Mouse (Mus musculus) lung, embryonic 16.5 days (tissue): ENCODE results near the gene Figla. TPM values are rescaled to one million over a fixed set of nuclear protein-coding genes. Genes with fewer than 3 reads are reported as not detected.
"Not testable (repeated sequence)": the region's sequence is repeated elsewhere in the genome, so short reads cannot be mapped to it uniquely, and the experiment has no call there.

Experiments
- ATAC-seq: fragments of 200-750 bp; cut with Nextera tagmentation; 2 replicates; pipeline ENCODE4 v1.8.0; 2017; ENCODE audit warnings: low read depth, mild to moderate bottlenecking, moderate library complexity
- H3K27ac ChIP-seq: fragments of 300-500 bp; sonication (generic); 2 replicates; pipeline ENCODE4 v1.5.1; 2014; ENCODE audit warnings: mild to moderate bottlenecking, control low read depth, low read length
- H3K27me3 ChIP-seq: fragments of 300-500 bp; sonication (generic); 2 replicates; pipeline ENCODE4 v1.6.1; 2014; ENCODE audit warnings: low read depth, low read length, mixed read lengths; ENCODE audit not compliant: control insufficient read depth, insufficient read depth
- H3K36me3 ChIP-seq: fragments of 300-500 bp; sonication (generic); 2 replicates; pipeline ENCODE4 v1.6.1; 2014; ENCODE audit warnings: low read length; ENCODE audit not compliant: control insufficient read depth, insufficient read depth
- H3K4me1 ChIP-seq: fragments of 300-500 bp; sonication (generic); replicated peaks from 2 replicates; pipeline ENCODE4 v1.6.1; 2014; ENCODE audit warnings: low read length, mixed read lengths; ENCODE audit not compliant: control insufficient read depth, insufficient read depth
- H3K4me2 ChIP-seq: fragments of 300-500 bp; sonication (generic); 2 replicates; pipeline ENCODE4 v1.6.1; 2014; ENCODE audit warnings: low read depth, low read length, control low read depth
- H3K4me3 ChIP-seq: fragments of 300-500 bp; sonication (generic); 2 replicates; pipeline ENCODE4 v1.5.1; 2014; ENCODE audit warnings: mild to moderate bottlenecking, low read length, control low read depth
- H3K9ac ChIP-seq: fragments of 300-500 bp; sonication (generic); 2 replicates; pipeline ENCODE4 v1.6.1; 2014; ENCODE audit warnings: low read length, control low read depth
- H3K9me3 ChIP-seq: fragments of 300-500 bp; sonication (generic); 2 replicates; pipeline ENCODE4 v1.6.1; 2016; ENCODE audit warnings: low read length; ENCODE audit not compliant: control insufficient read depth
- WGBS: fragments of 180-500 bp; shearing (Covaris S2); extraction: QIAGEN DNeasy Blood & Tissue Kit; methylation state at CpG from one replicate; pipeline ENCODE4 v1.1.7; 2014; 5-methylcytosine and 5-hydroxymethylcytosine counted together
- polyA plus RNA-seq: library from polyadenylated mRNA; unstranded; fragments of >200 nt; fragmentation: Nextera tagmentation; extraction: Ambion mirVana; gene quantifications from 2 replicates; pipeline ENCODE4 v1.2.1, GENCODE M21; 2015

Gene Figla
- polyA plus RNA-seq, 1 experiment from 2014 or later, result not detected

DNA sequence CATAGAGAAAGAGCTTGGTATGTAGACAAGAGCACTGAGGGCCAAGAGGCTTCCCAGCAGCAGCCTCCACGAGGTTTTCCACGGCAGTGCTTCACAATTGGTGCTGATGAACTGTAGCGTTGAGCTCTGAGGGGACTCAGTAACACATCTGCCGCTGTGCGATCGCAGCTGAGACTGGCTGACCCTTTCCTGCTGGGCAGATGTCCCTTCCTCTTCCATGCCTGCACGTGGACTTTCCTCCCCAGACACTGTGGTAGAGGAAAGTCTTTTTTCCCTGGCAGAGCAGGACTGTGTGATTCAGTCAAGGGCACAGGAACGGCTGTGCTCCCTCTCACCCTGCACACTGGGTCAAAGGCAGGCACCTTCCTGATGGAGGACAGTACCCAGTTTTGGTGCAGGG, 31.6 kb upstream of the Figla start:
- ATAC-seq, result no peak
- Histone ChIP-seq H3K9me3 (no peaks in the 10 kb centered on the region), H3K4me1 (no peaks in the 10 kb centered on the region), H3K27ac (no peak overlapping the region), H3K4me2 (no peak overlapping the region), H3K36me3 (no peaks in the 10 kb centered on the region), H3K4me3 (no peak overlapping the region), H3K27me3 (no peaks in the 10 kb centered on the region), H3K9ac (no peak overlapping the region)
- WGBS, result 79% methylated on average over 8 of the region's 8 CpGs

DNA sequence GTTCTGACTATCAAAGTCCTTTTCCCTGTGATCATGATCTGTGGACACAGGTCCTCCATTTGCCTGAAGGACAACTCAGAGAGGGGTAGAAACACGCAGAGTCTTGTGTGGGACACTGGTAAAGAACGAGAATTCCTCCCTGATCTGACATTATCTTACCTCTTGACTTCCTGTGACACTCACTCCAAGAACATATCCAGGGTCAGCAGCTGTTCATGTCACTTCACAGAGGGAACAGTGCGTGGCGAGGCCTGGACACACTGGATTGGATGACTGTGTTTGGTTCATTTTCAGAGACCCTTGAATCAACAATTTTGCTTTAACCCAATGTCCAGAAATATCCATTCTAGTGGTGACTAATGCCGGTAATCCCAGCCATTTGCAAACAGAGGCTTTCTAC, 26.4 kb upstream of the Figla start:
- not testable (repeated sequence) for H3K9ac ChIP-seq, ATAC-seq, H3K36me3 ChIP-seq, H3K27me3 ChIP-seq, H3K9me3 ChIP-seq, H3K4me3 ChIP-seq, H3K4me2 ChIP-seq, H3K4me1 ChIP-seq, H3K27ac ChIP-seq
- WGBS, result 70% methylated on average over 5 of the region's 5 CpGs

DNA sequence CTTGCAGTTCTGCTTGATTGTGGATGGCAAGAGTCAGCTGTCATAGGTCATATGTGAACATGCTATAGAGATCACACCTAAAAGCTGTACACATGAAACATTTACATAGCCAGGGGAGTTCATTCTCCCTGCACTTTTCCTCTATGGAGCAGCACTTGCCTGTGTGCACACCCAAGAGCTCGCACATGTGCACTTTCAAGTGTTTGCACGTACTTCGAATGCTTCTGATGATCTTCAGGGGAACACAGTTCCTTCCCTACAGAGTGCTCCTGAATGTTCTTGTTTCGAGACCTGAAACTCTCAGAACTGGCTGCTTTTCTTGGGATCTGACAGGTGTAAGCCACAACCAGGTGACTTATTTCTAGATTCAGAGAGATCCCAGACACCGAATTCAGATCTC, 25.2 kb upstream of the Figla start:
- H3K36me3 ChIP-seq, H3K4me3 ChIP-seq, H3K27ac ChIP-seq, H3K4me2 ChIP-seq, H3K9me3 ChIP-seq, H3K9ac ChIP-seq, H3K27me3 ChIP-seq, H3K4me1 ChIP-seq: not testable (repeated sequence)
- 52% methylated on average over 5 of the region's 5 CpGs for WGBS
- peak; percentile 57; the same call in 1 of the 2 replicates for ATAC-seq

DNA sequence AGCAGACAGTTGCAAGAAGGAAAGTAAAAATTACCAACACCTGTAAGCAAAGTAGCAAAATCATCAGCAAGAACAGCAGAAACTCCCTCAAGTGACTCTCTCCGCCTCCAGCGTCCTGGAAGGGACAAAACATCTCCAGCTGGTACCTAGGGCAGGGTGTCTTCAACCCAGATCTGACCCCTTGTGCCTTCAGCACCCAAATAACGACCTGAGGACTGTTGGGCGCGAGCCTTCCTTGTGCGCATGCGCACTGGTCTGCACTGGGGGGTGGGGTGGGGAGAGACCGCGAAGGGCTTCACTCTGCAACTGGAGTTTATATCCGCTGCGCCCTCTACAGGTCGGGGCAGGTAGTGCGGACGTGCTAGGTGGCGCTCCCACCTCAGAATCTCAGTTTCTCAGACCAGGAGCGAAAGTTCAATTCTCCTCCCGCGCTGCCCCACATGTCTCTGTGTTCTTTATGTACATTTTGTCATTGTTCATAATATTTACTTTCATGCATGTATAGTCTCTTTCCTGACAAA, 12.5 kb upstream of the Figla start:
- H3K27me3 ChIP-seq, result no peaks in the 10 kb centered on the region
- ATAC-seq, result no peak
- no peak overlapping the region for H3K4me2 ChIP-seq
- H3K4me3 ChIP-seq, result no peak overlapping the region
- 69% methylated on average over 18 of the region's 18 CpGs for WGBS
- no peak overlapping the region for H3K27ac ChIP-seq
- H3K4me1 ChIP-seq, result no peaks in the 10 kb centered on the region
- no peaks in the 10 kb centered on the region for H3K9me3 ChIP-seq
- no peaks in the 10 kb centered on the region for H3K36me3 ChIP-seq
- no peak overlapping the region for H3K9ac ChIP-seq

DNA sequence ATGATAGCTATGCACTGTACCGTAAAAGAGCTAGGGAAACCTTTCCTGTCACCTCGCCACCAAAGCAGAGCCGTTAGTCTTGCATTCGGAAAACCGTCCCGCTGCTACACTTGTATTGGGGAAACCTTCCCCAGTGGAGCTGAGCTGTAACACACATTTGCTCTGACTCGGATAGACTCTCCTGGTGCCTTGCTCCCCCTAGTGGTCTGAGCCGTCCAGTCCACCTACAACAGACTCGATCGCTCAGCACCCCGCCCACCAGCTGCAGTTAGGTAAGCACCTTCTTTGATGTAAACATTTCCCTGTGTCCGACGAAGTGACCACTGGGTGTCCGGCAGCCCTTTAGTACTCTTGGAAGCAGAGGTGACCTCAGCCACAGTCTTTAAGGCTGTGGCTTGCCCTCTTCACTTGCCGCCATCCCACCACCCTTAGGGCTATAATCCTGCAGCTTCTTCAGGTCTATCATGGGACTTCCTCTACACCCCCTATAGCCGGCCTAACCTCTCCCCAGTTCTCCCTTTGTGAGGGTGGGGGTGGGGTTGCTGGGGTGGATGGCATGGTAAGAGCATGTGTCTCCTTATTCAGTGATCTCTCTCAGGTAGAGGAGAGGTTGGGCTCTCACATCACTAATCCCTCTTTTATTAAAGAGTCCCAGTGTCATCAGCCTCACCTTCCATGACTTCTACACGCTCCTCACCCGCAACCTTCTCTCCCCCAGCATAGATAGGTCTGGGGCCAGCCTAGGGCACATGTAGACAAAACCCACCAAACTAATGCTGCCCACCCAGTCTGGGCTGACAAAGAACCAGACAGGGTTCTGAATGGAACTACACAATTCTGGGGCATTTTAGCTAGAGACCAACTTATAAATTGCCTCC, 11.5 kb upstream of the Figla start:
- Histone ChIP-seq H3K27me3 (no peaks in the 10 kb centered on the region), H3K9me3 (no peaks in the 10 kb centered on the region), H3K27ac (no peak overlapping the region), H3K4me1 (no peaks in the 10 kb centered on the region), H3K4me2 (peak overlapping the region; percentile 47), H3K9ac (no peak overlapping the region), H3K36me3 (no peaks in the 10 kb centered on the region), H3K4me3 (peak overlapping the region; percentile 15; the same call in 1 of the 2 replicates)
- WGBS, result 9% methylated on average over 18 of the region's 18 CpGs
- peak; percentile 93 for ATAC-seq

DNA sequence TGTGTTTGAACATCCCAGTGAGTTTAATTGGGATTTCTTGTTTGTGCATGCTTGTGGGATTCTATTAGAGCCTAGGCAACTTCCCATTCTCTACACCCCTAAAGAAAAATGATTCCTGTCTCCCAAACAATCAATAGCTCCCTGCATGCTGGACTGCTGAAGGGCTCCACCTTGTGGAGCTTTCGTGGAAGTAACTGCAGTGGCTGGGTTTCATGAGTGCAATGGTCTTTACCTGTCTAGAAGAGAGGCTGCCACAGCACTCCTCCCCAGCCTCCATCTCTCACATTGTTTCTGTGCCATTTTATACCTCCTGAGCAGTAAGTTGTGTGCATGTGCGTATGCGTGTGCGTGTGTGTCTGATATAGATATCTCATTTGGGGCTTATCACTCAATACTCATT, 6.0 kb upstream of the Figla start:
- H3K4me2 ChIP-seq, result no peak overlapping the region
- H3K4me1 ChIP-seq, result no peaks in the 10 kb centered on the region
- 34% methylated on average over 4 of the region's 4 CpGs for WGBS
- H3K27ac ChIP-seq, result no peak overlapping the region
- H3K4me3 ChIP-seq, result no peak overlapping the region
- no peak overlapping the region for H3K9ac ChIP-seq
- no peaks in the 10 kb centered on the region for H3K27me3 ChIP-seq
- no peaks in the 10 kb centered on the region for H3K36me3 ChIP-seq
- no peak for ATAC-seq
- no peaks in the 10 kb centered on the region for H3K9me3 ChIP-seq

DNA sequence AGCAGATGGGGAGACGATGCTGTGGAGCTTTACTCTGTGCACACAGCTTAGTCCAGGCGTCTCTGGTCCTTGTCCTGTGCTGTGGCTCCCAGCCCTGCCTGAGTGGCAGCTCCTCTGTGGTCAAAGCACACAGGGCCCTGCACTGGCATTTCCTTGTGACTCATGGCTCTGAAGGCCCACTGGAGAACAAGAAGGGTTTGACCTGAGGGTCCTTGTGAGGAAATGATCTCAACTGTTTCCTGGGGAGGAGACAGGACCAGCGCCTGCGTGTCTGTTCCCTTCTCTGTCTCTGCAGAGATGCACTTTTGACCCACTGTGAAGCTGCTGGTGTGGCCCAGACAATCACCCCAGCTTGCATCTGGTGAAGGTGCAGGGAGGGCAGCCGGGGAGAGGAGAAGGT, 1.2 kb upstream of the Figla start:
- H3K27ac ChIP-seq, H3K9me3 ChIP-seq, H3K27me3 ChIP-seq, H3K4me2 ChIP-seq, H3K36me3 ChIP-seq, H3K4me1 ChIP-seq, H3K4me3 ChIP-seq, H3K9ac ChIP-seq: not testable (repeated sequence)
- peak; percentile 33; the same call in 1 of the 2 replicates for ATAC-seq
- 58% methylated on average over 5 of the region's 5 CpGs for WGBS

DNA sequence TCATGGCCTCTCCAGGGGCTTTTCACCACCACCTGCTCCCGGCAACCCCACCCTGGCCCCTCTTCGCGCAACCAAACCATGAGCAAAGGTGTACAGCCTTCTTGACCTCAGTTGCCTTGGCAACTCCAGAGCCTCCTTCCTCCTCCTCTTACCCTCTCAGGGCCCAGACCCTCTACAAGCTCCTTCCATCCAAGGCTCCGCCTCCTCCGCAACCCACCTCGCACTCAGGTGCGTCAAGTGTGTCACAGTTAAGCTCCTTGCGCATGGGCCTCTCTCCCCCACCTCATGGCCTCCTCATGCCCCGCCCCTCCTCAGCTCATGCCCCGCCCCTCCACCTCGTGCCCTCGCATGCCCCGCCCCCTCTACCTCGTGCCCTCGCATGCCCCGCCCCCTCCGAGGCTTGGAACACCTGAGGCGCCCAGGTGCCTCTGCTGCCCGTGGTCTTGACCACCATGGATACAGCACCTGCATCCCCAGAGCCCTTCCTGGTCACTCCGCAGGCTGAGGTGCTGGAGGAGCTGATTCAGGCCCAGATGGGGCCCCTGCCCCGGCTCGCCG, 901 bp downstream of the Figla start:
- Histone ChIP-seq H3K27ac (no peak overlapping the region), H3K4me3 (no peak overlapping the region), H3K4me2 (no peak overlapping the region), H3K9me3 (no peaks in the 10 kb centered on the region), H3K27me3 (no peaks in the 10 kb centered on the region), H3K9ac (no peak overlapping the region), H3K36me3 (no peaks in the 10 kb centered on the region), H3K4me1 (peaks cover 7% of the 10 kb centered on the region; the same call in 1 of the 2 replicates)
- no peak for ATAC-seq
- WGBS, result 70% methylated on average over 23 of the region's 23 CpGs

DNA sequence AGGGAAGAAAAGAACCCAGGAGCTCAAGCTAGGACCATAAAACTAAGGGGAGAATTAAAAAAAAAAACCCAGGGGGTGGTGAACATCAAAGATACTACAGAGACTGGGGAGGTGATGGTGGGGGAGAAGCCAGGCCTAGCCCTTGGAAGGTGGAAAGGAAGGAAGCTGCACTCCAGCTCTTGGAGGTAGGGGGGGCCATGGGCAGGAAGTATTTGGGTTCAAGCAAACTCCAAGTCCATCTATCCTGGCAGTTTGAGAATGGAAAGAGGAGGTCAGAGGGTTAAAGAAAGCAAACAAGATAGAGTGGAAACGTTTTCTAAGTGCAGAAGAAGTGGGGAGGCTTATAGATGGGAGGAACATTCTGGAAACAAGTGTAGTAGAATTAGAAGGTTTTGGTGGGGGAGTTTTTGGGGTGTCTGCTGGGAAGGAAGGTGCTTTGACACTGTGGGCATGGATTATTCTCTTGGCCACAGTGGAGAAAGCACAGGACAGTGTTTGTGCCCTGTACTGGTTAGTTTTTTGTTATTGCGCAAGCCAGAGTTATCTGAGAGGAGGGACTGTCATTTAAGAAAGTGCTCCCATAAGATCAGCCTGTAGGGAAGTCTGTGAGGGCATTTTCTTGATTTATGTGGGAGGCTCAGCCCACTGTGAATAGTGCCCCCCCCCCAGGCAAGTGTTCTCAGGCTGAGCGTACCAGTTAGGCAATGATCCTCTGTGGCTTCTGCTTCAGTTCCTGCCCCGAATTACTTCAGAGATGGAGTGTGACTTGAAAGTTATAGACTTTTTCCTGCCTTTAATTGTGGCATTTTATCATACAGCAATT, 3.7 kb downstream of the Figla start:
- H3K9me3 ChIP-seq, result no peaks in the 10 kb centered on the region
- peak overlapping the region; percentile 31 for H3K27ac ChIP-seq
- H3K4me3 ChIP-seq, result no peak overlapping the region
- no peak overlapping the region for H3K9ac ChIP-seq
- peak; percentile 65; the same call in 1 of the 2 replicates for ATAC-seq
- 23% methylated on average over 4 of the region's 4 CpGs for WGBS
- no peak overlapping the region for H3K4me2 ChIP-seq
- no peaks in the 10 kb centered on the region for H3K27me3 ChIP-seq
- peaks cover 7% of the 10 kb centered on the region; the same call in 1 of the 2 replicates for H3K4me1 ChIP-seq
- no peaks in the 10 kb centered on the region for H3K36me3 ChIP-seq
